Mouse (Mus musculus) A20 (cell line): Measurements from ENCODE around the gene Ehd3.
"Not testable (repeated sequence)": the region's sequence is repeated elsewhere in the genome, so short reads cannot be mapped to it uniquely, and the experiment has no call there.

ENCODE experiments used
- DNase-seq: peaks from one replicate; pipeline ENCODE4 v3.0.0-alpha.2; 2011; ENCODE audit warnings: low read depth, low spot score

Ehd3 gene

DNA sequence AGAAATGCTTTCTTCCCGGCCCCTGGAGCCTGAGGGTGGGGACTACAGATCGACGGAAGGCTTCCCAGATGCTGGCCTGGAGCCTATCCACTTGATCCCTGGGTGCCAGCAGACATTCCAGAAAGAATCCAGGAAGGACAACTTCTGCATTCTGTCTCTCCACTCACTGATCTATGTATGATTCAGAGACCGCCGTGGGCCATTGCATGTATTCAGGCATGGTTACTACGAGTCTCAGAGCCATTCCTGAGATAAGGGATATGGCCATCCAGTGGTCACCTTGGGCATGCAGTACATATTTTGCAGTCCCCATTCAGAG lies 20.0 kb downstream of the Ehd3 start:
- DNase-seq: no peak

GRCm38 (mm10) chr17:73826106-73826505 lies 22.2 kb downstream of the Ehd3 start:
- DNase-seq: no peak

DNA sequence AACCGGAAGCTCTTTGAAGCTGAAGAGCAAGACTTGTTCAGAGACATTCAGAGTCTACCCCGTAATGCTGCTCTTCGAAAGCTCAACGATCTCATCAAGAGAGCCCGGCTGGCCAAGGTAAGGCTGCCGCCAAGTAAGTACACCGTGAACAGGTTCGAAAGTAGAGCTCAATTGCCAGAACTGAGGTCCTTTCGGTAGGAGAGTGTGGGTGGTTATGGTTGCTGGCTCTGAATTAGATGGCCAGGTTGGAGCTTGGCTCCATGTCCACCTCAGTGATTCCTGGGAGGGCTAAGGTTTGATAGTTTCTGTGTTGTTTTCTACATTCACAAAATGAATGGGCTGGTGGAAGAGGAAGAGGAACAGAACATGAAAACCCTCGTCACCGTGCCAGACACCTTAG lies 23.5 kb downstream of the Ehd3 start:
- DNase-seq: no peak

DNA sequence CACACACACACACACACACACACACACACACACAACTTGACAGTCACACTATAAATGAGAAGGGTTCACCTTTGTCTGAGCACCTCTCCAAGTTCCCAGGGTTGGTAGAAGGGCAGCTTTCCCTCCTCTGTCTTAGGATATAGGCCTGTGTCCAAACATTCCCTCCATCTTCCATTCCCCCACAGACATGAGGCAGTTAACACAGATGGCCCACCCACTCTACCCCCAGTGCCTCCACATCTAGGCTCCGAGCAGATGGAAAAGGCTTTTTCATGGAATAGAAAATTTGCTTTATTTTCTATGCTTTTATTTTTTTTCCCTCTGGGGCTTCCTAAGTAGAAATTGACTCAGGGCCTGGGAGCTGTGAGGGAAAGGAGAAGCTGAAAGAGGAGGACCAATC lies 26.6 kb downstream of the Ehd3 start:
- DNase-seq: no peak

- no peak for DNase-seq
Observed at GRCm38 (mm10) chr17:73831427-73831826, 27.5 kb downstream of the Ehd3 start.

- no peak for DNase-seq
Observed at GRCm38 (mm10) chr17:73832901-73833300, 29.0 kb downstream of the Ehd3 start.

- no peak for DNase-seq
Observed at GRCm38 (mm10) chr17:73833474-73833873, 29.5 kb downstream of the Ehd3 start.

DNA sequence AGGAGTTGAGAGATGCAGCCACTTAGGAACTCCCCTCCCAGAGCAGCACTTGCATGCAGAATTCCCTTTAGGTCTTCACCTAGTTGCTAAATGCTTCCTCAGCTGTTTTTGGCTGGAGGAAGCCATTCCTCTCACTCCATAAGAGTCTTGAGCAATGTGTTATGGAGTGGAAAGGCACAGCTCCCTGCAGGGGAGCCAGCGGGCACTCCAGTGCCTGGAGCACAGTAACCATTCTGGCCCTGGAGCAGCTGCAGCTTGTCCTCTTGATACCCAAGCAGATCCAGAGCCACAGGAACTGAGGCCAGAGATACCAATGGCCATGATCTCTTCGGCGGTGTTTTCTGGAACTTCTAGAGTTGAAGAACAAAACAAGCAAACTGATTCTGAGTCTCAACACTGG lies 32.7 kb downstream of the Ehd3 start:
- no peak for DNase-seq

DNA sequence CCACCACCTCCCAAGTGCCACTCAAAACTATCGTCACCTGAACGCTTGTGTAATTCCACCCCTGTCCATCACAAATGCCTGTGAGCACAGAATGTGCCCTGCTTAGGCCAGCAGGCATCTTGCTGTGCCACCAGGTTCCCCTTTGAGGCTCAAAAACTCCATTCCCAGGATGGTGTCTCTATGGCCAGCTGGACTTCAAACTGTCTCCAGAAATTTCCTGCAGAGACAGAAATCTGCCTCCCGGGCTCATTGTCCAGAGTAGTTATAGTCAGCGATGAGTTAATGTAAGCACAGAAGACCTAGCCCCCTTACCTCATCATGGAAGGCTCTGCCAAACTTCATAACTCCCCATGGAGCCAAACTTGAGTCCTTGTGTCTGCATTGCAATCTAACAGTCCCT lies 33.3 kb downstream of the Ehd3 start:
- no peak for DNase-seq

DNA sequence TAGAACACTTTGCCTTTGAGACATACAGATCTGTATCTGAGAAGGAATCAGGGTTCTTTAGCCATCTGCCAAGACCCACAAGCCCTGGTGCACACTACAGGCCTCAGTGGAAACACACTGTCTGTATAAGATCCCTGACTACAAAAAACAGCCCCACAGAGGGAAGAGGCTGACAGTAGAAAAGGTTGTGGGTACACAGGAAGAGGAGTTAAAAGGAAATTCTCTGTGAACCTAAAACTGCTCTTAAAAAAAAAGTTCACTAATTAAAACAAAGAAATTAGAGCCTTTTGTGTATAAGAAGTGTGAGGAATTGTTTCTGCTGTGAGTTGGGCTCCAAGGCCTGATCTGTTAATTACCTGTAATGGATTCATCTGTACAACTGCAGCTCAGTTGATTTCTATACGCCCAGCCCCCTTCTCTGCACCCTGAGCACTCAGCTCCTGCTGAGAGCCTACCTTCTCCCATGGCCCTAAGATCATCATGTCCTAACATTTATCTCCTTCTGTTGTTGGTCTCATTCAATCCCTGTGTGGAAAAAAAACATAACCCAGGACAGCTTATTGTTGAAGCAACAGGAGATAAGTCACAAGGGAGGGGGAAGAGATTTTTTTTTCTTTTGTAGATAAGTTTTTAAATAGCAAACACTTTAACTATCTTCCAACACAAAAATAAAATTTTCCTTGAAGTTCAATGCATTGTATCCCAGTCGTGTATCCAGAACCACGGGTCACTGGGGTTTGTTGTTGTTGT lies 35.3 kb downstream of the Ehd3 start:
- no peak for DNase-seq

DNA sequence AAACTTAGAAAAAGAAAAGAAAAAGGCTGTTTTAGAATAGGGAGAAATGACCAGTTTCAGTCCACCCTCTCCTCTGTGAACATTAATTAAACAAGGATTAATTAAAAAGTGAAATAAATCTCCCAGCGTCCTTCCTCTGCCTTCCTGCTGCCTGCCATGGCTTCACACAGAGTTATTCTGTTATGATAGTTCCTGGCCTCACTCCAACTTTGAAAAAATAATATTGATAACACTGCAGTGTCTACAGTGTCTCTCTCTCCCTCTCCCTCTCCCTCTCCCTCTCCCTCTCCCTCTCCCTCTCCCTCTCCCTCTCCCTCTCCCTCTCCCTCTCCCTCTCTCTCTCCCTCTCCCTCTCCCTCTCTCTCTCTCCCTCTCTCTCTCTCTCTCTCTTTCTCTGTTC lies 35.9 kb downstream of the Ehd3 start:
- not testable (repeated sequence) for DNase-seq

DNA sequence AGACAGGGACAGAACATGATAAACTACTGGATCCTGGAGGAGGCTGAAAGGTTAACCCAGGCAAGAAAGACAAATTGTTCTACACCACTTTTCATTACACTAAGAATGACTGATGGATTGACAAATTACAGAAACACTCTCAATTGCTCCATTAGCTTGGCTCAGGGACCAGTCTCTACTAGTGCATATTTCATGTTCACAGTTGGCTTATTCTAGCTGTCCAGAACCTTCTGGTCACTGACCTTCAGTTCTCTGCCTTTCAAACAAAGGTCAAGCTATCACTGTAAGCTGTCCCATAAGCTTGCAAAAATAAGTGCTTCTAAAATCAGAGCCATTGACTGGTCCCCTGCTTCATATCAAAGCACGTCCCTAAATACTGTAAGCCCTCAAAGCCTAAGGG lies 39.0 kb downstream of the Ehd3 start:
- DNase-seq: no peak

DNA sequence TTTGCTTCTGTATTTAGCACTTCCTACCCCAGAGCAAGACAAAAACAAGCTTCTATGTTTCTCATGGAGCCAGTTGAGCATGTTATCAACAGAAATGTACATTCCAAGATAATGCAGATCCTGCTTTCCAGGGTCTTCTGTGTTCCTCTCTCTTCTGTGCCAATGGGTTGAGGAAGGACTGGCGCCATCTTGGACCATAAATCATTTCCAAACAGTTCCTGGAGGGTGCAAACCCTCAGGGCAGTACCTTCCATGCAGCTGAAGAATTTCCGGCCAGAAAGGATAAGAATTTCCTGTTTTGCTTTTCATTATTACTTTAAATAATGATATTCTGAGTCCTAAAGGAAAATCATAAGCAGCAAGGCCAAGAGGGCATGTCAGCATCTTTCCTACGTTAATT lies 41.7 kb downstream of the Ehd3 start:
- no peak for DNase-seq

GRCm38 (mm10) chr17:73847399-73847798 lies 43.5 kb downstream of the Ehd3 start:
- DNase-seq: no peak

DNA sequence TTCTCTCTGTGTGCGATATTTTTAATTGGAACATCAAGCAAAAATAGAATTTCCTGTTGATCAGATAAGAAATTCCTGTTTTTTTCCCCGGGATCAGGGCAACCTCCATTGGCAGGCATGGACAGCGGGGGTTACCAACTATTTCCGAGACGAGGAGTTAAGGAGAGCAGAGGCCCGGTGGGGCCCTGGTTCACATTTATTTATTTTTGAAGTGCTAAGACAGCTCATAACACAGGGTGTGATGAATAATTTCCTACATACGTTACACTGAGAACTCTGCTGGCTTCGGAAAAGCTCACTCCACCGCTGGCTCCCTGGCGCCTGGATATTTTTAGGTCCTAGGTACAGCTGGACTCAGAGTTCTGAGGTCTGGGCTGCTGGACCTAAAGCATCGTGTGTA lies 49.1 kb downstream of the Ehd3 start:
- DNase-seq: no peak

GRCm38 (mm10) chr17:73853717-73854116 lies 49.8 kb downstream of the Ehd3 start:
- no peak for DNase-seq

GRCm38 (mm10) chr17:73869008-73869685 lies 65.2 kb downstream of the Ehd3 start:
- DNase-seq: no peak

- DNase-seq: no peak
Observed at GRCm38 (mm10) chr17:73870956-73871605, 67.1 kb downstream of the Ehd3 start.

- no peak for DNase-seq
Observed at GRCm38 (mm10) chr17:73875268-73875667, 71.3 kb downstream of the Ehd3 start.

DNA sequence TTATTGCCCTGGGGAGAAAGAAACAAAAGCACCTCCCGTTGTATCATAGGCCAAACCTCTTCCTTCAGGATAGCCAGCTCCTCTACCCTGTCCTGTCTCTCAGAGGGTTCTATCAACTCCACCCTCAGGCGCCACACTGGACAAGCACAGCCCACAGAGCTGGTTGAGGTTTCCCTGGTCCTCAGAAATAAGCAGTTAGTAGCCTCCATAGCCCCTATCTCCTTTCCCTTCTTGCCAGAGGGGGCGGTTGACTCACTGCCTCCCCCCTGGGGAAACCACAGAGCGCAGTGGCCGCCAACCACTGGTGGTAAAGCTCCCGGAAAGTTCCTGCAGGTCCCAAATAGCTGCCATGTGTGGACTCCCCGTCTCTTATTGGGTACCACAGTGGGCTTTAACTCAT lies 71.7 kb downstream of the Ehd3 start:
- DNase-seq: no peak

GRCm38 (mm10) chr17:73879262-73879916 lies 75.5 kb downstream of the Ehd3 start:
- no peak for DNase-seq

DNA sequence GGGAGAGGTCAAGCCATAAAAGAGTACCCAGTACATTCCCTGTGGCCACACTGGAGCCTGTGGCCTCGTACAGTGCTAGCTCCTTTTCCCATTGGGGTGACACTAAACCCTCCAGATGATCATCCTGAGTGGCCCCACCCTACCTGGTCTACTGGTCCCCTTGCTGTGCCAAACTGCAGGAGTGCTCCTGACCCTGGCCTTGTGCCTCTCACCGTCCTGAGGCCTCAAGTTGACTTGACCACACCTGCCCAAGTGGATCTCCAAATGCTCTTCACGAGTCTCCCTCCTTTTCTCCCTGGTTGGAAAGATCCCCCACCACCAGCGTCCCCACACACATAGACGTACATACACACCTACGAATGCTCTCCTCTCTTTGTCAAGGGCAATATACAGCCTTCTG lies 76.4 kb downstream of the Ehd3 start:
- DNase-seq: no peak

GRCm38 (mm10) chr17:73881295-73881694 lies 77.4 kb downstream of the Ehd3 start:
- no peak for DNase-seq
